Mouse (Mus musculus) E14TG2a.4 (cell line): ENCODE results near the gene Tmem209.

Source experiments
- CTCF ChIP-seq: conservative IDR thresholded peaks from 2 replicates; pipeline ENCODE4 v1.5.1; 2014; ENCODE audit warnings: low read length
- NANOG ChIP-seq: IDR thresholded peaks from 2 replicates; pipeline ENCODE4 v1.6.1; 2014; ENCODE audit warnings: borderline replicate concordance, low read length, mixed read lengths

- TF ChIP-seq CTCF (peak; percentile 29), NANOG (no peak)
Measured at GRCm38 (mm10) chr6:30468684-30469083, 40.9 kb downstream of the Tmem209 start.
